Mouse (Mus musculus) megakaryocyte, embryonic 14.5 days (primary cell): ENCODE measurements around the gene Pdzrn3.

Experiments
- FLI1 ChIP-seq: IDR thresholded peaks from 2 replicates; pipeline ENCODE4 v1.6.1; 2012; ENCODE audit warnings: low read length, inconsistent platforms, mixed read lengths
- GATA1 ChIP-seq: IDR thresholded peaks from 3 replicates; pipeline ENCODE4 v1.6.1; 2012; ENCODE audit warnings: mixed read lengths, low read length, inconsistent platforms, borderline replicate concordance

DNA sequence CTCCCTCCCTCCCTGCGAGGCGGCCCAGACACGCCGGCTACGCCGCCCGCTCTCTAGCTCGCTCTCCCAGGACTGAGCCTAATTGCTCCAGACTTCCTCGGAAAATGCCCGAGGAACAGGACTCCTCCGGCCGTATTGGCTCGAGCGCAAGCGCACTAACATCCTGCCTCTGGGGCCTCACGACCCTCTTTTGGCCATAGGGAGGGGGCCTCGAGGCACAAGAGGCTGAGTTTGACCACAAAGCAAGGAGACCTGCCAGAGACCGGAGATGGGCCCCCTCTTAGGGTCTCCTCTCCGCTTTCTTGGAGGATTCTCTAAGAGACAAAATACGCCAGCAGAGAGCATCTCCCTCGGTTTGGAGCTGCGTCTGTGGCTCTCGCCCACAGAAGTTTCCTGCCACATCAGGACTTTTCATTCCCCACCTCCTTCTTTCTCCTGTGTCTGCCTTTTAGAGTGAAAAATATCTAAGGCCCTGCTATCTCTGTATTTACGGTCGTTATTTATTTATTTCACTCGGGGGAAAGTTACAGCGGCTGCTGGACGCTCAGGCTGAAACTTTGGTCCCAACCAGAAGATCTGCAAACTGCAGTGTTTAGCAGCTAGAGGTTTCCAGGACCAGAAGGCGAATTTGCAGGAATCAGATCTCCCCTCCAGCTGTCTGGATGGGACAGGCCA is 375 bp upstream of the Pdzrn3 start:
- TF ChIP-seq GATA1 = no peak
- no peak for TF ChIP-seq FLI1
